Mouse (Mus musculus): Measurements from ENCODE around the gene Scmh1.

DNA sequence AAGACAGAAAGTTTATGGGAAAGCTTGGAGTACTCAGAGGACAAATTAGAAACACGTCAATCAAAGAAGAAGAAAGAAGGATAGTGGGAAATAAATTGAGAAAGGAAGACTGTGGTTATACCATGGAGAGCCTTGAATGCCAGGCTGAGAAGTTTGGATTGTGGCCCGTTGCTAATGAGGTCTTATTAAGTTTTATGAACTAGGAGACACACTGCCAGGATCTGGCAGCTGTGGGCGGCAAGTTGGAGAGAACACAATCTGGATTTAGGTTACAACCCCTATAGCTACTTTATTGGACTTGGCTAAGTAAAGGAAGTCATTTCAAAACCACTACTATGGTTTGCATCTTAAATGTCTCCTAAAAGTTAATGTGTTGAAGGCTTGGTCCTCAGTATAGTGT, 4.8 kb upstream of the Scmh1 start:
- TF ChIP-seq CTCF (IDR thresholded peaks at IDR 0.05; ENCODE audit: insufficient read depth, low read depth, low read length) (no peak), POLR2A (IDR thresholded peaks at IDR 0.05; ENCODE audit: insufficient read depth, low read depth, low read length) (no peak)
